Mouse (Mus musculus) intestine, embryonic 16.5 days (tissue): Measurements from ENCODE around the gene Dcaf7. TPM values are rescaled to one million over a fixed set of nuclear protein-coding genes. Genes with fewer than 3 reads are reported as not detected.

ENCODE experiments used
- ATAC-seq: fragments of 200-750 bp; cut with Nextera tagmentation; 2 replicates; pipeline ENCODE4 v1.8.0; 2017; ENCODE audit warnings: moderate TSS enrichment, moderate library complexity
- H3K27ac ChIP-seq: fragments of 300-500 bp; sonication (generic); 2 replicates; pipeline ENCODE4 v1.5.1; 2014; ENCODE audit warnings: mild to moderate bottlenecking, low read length
- H3K27me3 ChIP-seq: fragments of 300-500 bp; sonication (generic); replicated peaks from 2 replicates; pipeline ENCODE4 v1.6.1; 2014; ENCODE audit warnings: low read length, control low read depth, mixed read lengths; ENCODE audit not compliant: control insufficient read depth, insufficient read depth
- H3K36me3 ChIP-seq: fragments of 300-500 bp; sonication (generic); 2 replicates; pipeline ENCODE4 v1.6.1; 2014; ENCODE audit warnings: low read length, control low read depth; ENCODE audit not compliant: control insufficient read depth, insufficient read depth
- H3K4me1 ChIP-seq: fragments of 300-500 bp; sonication (generic); 2 replicates; pipeline ENCODE4 v1.6.1; 2014; ENCODE audit warnings: low read length, control low read depth, mixed read lengths; ENCODE audit not compliant: control insufficient read depth, insufficient read depth
- H3K4me2 ChIP-seq: fragments of 300-500 bp; sonication (generic); 2 replicates; pipeline ENCODE4 v1.6.1; 2014; ENCODE audit warnings: low read depth, low read length, control low read depth
- H3K4me3 ChIP-seq: fragments of 300-500 bp; sonication (generic); 2 replicates; pipeline ENCODE4 v1.5.1; 2014; ENCODE audit warnings: mild to moderate bottlenecking, low read length
- H3K9ac ChIP-seq: fragments of 300-500 bp; sonication (generic); 2 replicates; pipeline ENCODE4 v1.6.1; 2014; ENCODE audit warnings: low read depth, low read length
- H3K9me3 ChIP-seq: fragments of 300-500 bp; sonication (generic); 2 replicates; pipeline ENCODE4 v1.6.1; 2016; ENCODE audit warnings: low read length, control low read depth; ENCODE audit not compliant: control insufficient read depth
- WGBS: fragments of 180-500 bp; shearing (Covaris S2); extraction: QIAGEN DNeasy Blood & Tissue Kit; methylation state at CpG from one replicate; pipeline ENCODE4 v1.1.7; 2014; 5-methylcytosine and 5-hydroxymethylcytosine counted together
- polyA plus RNA-seq: library from polyadenylated mRNA; unstranded; fragments of >200 nt; fragmentation: Nextera tagmentation; extraction: Ambion mirVana; gene quantifications from 2 replicates; pipeline ENCODE4 v1.2.1, GENCODE M21; 2015

Gene Dcaf7
- polyA plus RNA-seq, 1 experiment from 2014 or later, result 42.7 TPM

DNA sequence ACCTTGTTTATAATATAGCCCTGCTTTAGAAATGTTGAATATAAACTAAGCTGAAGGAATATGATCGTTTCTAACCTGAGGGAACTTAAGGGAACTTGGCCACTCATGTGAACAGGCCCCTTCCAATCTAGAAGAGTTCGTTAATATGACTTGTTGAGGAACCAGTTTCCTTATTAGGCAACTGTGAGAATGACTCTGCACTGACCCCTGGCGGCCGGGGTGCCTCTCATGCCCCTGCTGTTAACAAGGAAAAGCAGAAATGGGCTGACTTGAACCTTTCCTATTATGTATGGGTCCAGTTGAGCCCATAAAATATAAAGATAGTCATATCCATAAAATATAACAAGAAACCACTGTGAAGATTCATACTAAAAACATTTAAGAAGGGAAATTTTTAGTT lies 39.6 kb downstream of the Dcaf7 start:
- WGBS, result 2% methylated on average over 4 of the region's 4 CpGs
- peak; percentile 55 for ATAC-seq
- Histone ChIP-seq H3K4me2 (no peak overlapping the region), H3K27me3 (no peaks in the 10 kb centered on the region), H3K27ac (no peak overlapping the region), H3K36me3 (peaks cover 3% of the 10 kb centered on the region; the same call in 1 of the 2 replicates), H3K9ac (no peak overlapping the region), H3K9me3 (no peaks in the 10 kb centered on the region), H3K4me1 (no peaks in the 10 kb centered on the region), H3K4me3 (no peak overlapping the region)

DNA sequence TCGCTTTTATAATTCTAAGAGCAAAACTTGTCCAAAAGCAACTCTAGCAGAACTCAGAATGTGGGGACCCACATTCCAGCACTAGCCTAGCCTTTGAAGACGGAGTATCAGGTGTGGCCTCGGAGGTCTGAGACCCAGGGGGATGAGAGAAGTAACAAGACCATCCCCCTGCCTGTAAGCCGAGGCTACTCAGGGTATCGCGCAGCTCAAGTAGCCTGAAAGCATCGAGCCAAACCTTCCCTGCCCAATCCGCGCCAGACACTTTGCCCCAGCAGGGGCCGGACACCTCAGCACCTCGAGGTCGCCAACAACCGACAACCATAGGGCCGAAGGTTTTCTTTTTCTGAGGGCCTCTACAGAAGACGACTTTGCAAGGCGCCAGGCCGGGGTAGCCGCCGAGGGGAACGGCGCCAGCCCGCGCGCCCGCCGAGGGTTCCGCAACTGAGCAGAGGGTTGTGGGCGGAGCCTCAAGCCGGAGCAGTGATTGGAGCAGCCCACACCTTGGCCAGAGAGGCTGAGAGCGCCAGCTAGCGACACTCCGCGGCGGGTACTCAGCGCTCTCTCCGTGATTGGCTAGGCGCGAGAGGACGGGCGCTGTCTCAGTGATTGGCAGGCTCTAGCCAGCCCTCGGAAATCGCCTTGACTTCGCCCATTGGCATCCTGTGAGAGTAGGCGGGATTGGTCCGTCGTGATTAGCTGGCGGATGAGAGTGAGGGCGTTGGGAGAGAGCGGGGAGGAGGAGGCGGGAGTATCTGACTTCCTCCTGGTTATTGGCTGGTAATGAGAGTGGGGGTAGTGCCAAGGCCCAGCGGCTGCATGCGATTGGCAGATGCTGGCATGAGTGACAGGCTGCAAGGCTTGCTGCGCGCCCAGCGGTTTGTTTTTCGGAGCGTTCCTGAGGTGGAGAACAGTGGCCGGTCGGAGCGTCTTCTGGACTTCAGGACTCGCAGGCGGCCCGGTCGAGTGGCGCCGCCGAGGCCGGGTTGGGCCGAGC lies 47.3 kb downstream of the Dcaf7 start, which contains the start of gene Map3k3:
Gene Map3k3, plus strand, starts transcription at position 906 of the 994 bp plus-strand sequence.
- under 1% methylated on average over 69 of the region's 69 CpGs for WGBS
- peak; percentile 99 for ATAC-seq

DNA sequence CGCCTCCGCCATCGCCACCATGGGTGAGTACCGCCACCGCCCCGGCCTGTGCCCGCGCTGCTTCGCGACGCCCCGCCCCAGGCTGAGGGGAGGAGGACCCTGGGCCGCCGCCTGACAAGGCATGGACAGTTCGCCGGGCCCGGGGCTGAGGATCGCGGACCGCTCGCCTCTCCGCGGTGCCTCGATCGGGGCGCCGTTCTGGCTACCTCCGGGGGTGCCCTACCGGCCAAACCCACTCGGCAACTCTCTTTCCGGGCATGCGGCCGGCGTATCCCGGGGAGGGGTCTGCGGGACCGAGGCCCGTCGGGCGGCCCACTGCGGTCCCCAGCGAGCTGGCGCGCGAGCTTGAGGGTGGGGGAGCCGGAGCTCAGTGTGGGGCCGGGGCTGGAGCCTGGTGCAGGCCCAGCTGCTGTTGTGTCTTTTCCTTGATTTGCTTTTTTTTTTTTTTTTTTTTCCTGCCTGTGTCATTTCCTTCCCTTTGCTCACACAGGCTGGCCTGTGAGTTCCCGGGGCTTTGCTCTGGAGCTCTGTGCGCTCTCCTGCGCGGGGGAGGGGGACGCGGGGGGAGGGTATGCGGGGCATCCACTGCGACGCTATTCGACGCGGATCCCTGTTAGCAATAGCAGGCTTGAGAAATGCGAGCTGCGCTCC lies 48.4 kb downstream of the Dcaf7 start:
- peak overlapping the region; percentile 98 for H3K27ac ChIP-seq
- H3K4me3 ChIP-seq, result peak overlapping the region; percentile 96
- WGBS, result under 1% methylated on average over 56 of the region's 61 CpGs

More for the DNA sequence above, 47.3 kb downstream of the Dcaf7 start, which contains the start of gene Map3k3:
- Histone ChIP-seq H3K4me2 (peak within 1 kb of the TSS; percentile 84), H3K9ac (peak within 1 kb of the TSS; percentile 94), H3K4me1 (peaks cover 9% of the 10 kb centered on the region; the same call in 1 of the 2 replicates), H3K27ac (peak within 1 kb of the TSS; percentile 98), H3K9me3 (no peaks in the 10 kb centered on the region), H3K36me3 (no peaks in the 10 kb centered on the region), H3K27me3 (no peaks in the 10 kb centered on the region), H3K4me3 (peak within 1 kb of the TSS; percentile 96)

DNA sequence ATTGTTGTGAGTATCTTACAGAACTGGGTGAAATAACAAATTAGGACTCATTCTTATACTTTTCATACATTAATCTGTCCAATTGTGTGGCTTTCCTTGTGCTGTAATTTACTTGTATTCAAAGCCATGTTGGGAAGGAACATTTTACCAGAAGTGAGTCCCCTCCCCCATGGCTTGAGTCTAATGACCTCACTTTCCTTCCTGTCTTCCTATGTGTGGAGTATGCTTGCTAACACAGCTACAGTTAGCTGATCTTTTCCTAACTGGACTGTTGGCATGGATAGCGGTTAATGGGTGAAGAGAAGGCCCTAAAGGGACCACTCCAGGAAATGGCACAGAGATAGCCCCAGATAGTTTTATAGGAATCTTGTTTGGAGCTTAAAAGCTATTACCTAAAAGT lies 61.6 kb downstream of the Dcaf7 start:
- ATAC-seq, result no peak
- Histone ChIP-seq H3K4me1 (no peaks in the 10 kb centered on the region), H3K4me3 (no peak overlapping the region), H3K9me3 (no peaks in the 10 kb centered on the region), H3K36me3 (peaks cover 2% of the 10 kb centered on the region; the same call in 1 of the 2 replicates), H3K27ac (no peak overlapping the region), H3K4me2 (no peak overlapping the region), H3K27me3 (no peaks in the 10 kb centered on the region), H3K9ac (no peak overlapping the region)
- WGBS, result 79% methylated on average over 1 of the region's 1 CpGs

More for the DNA sequence above, 48.4 kb downstream of the Dcaf7 start:
- Histone ChIP-seq H3K36me3 (no peaks in the 10 kb centered on the region), H3K27me3 (no peaks in the 10 kb centered on the region), H3K9me3 (no peaks in the 10 kb centered on the region), H3K9ac (peak overlapping the region; percentile 94), H3K4me1 (peaks cover 9% of the 10 kb centered on the region; the same call in 1 of the 2 replicates), H3K4me2 (peak overlapping the region; percentile 60)
- peak; percentile 77 for ATAC-seq

DNA sequence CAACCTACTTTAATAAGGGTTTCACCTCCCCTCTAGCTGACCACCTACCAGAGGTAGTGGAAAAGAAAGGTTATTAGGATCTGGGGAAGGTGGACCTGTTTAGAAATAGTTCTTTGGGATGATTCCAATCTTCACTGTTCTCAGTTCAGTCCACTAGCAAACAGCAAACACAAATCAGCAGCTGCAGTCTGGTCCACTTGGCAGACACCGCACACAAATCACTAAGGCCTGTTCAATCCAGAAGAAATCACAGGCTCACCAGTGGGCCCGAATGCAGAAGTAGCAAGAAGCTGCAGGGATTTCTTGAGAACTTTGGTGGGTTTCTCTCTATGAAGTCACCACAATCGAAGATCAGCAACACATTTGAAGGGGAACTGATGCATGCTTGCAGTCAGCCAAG lies 66.2 kb downstream of the Dcaf7 start:
- Histone ChIP-seq H3K36me3 (no peaks in the 10 kb centered on the region), H3K4me3 (no peak overlapping the region), H3K9me3 (no peaks in the 10 kb centered on the region), H3K4me2 (no peak overlapping the region), H3K27me3 (no peaks in the 10 kb centered on the region), H3K4me1 (no peaks in the 10 kb centered on the region), H3K27ac (no peak overlapping the region), H3K9ac (no peak overlapping the region)
- WGBS, result 85% methylated on average over 3 of the region's 3 CpGs
- ATAC-seq, result no peak

DNA sequence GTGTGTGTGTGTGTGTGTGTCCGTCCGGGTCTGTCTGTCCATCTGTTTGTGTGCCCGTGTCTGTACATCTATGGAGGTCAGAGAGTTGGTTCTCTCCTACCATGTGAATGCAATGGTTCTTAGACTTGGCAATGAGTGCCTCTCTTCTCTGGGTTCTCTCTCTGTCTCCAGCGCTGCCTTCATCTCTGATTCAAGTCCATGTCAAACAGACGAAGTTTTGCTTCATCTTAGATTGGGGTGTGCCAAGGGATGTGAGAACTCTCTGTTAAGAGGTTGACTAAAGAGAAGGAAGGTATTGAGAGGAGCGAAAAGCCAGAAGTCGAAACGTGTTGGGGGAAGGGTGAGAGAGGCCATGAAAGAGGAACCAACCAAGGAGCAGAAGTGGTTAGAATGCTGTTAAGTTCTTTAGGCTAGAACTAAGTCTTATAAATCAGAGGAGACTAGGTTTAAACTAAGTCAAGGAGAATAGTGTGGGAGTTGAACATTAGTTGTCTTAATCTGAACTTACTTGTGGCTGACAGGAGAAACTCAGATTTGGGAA lies 69.4 kb downstream of the Dcaf7 start:
- Histone ChIP-seq H3K4me3 (no peak overlapping the region), H3K9me3 (no peaks in the 10 kb centered on the region), H3K4me1 (no peaks in the 10 kb centered on the region), H3K27me3 (no peaks in the 10 kb centered on the region), H3K27ac (no peak overlapping the region), H3K4me2 (no peak overlapping the region), H3K36me3 (no peaks in the 10 kb centered on the region), H3K9ac (no peak overlapping the region)
- no peak for ATAC-seq
- WGBS, result 86% methylated on average over 8 of the region's 8 CpGs

Other genes with a start within 250 kb of the Dcaf7 start
- 43.9 and 46.5 TPM in 2 replicates for gene Cyb561, start 83.5 kb upstream of the Dcaf7 start, polyA plus RNA-seq
- 18.6 and 41.2 TPM in 2 replicates for gene Ace, start 68.9 kb upstream of the Dcaf7 start, polyA plus RNA-seq
- gene Ace3, start 42.2 kb upstream of the Dcaf7 start, polyA plus RNA-seq, result 0.07 TPM in 1 of 2 replicates, not detected in the other
- 2.1 and 2.6 TPM in 2 replicates for gene Kcnh6, start 28.7 kb upstream of the Dcaf7 start, polyA plus RNA-seq
- 14.0 and 17.7 TPM in 2 replicates for gene Taco1, start 29.2 kb downstream of the Dcaf7 start, polyA plus RNA-seq
- gene Map3k3, start 47.7 kb downstream of the Dcaf7 start, polyA plus RNA-seq, result 5.7 and 6.1 TPM in 2 replicates
- gene Gm10840, start 124.0 kb downstream of the Dcaf7 start, polyA plus RNA-seq, result not detected in 2 replicates
- gene Limd2, start 124.0 kb downstream of the Dcaf7 start, polyA plus RNA-seq, result 80.1 and 84.3 TPM in 2 replicates
- gene Strada, start 165.3 kb downstream of the Dcaf7 start, polyA plus RNA-seq, result 13.0 and 13.5 TPM in 2 replicates
- gene Ccdc47, start 179.5 kb downstream of the Dcaf7 start, polyA plus RNA-seq, result 94.0 and 97.3 TPM in 2 replicates
- 54.5 and 57.5 TPM in 2 replicates for gene Ddx42, start 180.1 kb downstream of the Dcaf7 start, polyA plus RNA-seq
- 42.9 and 50.8 TPM in 2 replicates for gene Ftsj3, start 219.2 kb downstream of the Dcaf7 start, polyA plus RNA-seq
- 234 and 263 TPM in 2 replicates for gene Psmc5, start 219.3 kb downstream of the Dcaf7 start, polyA plus RNA-seq
- 48.1 and 49.7 TPM in 2 replicates for gene Smarcd2, start 236.1 kb downstream of the Dcaf7 start, polyA plus RNA-seq
- 0.20 and 0.27 TPM in 2 replicates for gene Tcam1, start 239.8 kb downstream of the Dcaf7 start, polyA plus RNA-seq